Mouse (Mus musculus) thymus, postnatal 0 days (tissue): ENCODE measurements at regions not wholly inside any gene's neighbourhood (a gene's known extent, or its start where the extent isn't known, plus 50 kb on each side); places are given as distances from the start of the nearest gene placed in this dataset.

Experiments
- DNase-seq: peaks from one replicate; pipeline ENCODE4 v3.0.0-alpha.2; 2015; ENCODE audit warnings: low spot score

DNA sequence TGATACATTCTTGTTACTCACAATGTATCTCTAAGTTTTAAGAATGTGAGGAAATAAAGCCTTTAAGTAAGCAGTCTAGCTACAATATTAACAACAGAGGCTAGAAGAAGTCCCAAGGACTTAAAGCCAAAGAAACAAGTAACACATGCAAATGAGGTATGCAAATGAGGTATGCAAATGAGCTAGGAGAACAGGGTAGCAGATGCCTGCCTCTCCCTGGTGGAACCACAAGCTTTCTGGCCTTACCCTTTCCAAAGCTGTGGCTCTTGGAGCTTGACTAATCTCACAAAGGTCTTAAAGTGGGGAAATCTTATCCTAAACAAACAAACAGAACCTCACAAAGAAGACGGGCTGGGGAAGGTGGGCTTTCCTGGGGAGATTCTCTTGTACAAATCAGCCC, 322.1 kb downstream of the Setd4 start:
- no peak for DNase-seq

DNA sequence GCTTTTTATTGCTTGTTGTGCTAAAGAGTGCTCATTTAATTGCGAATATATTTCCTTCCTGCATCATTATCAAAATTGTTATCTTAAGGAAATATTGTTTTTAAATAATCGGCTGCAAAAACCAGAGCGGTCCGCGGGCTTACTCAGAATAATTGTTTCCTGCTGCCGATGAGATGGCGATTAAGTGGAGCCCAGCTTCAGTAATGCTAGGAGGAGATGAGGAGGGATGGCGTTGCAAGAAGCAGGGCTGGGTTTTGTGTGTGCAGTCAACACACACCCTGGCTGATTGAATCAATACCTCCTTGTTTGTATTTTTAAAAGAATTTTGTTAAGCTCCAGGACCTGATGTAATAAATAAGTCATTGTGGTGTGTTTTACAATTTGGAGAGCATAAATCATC, 331.2 kb downstream of the Setd4 start:
- no peak for DNase-seq

DNA sequence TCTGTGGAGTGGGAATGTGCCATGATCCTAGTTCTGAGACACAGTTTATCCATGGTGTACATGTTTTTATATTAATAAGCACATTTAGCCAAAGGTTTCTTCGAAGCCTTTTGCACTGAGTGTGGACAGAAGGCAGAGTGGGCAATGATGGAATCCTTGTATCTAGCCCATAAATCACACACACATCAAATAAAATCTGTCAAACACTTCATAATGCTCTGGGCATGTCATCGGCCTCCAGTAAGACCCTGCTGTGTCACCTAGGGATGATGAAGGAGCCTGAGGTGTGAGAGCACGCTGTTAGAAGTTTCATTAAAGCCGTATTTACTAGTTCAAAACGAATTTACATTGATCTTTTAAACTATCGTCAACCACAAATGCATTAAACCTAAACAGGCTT, 331.7 kb downstream of the Setd4 start:
- DNase-seq = no peak

DNA sequence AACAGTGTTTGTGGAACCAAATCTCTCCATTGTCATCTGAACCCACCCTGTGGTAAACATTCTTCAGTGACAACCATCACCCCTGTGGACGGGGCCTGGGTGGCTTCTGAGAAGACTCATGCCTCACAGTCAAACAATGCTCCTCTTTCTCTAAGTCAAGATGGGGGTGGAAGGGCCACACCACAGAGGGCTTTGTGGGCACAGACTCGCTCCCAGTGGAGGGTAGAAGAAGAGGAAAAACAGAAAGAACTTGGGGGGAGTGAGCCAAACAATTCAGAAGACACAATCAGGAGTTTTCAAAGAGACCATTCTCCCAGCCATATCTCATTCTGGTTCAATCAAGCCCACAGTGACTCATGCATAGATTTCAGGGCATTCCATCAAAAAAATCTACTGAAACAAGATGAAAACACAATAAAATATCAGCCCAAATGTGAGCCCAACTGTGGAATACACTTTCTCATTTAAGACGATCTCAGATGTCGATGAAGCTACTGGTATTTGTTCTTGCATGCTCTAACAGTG, 339.7 kb downstream of the Setd4 start:
- DNase-seq = no peak

DNA sequence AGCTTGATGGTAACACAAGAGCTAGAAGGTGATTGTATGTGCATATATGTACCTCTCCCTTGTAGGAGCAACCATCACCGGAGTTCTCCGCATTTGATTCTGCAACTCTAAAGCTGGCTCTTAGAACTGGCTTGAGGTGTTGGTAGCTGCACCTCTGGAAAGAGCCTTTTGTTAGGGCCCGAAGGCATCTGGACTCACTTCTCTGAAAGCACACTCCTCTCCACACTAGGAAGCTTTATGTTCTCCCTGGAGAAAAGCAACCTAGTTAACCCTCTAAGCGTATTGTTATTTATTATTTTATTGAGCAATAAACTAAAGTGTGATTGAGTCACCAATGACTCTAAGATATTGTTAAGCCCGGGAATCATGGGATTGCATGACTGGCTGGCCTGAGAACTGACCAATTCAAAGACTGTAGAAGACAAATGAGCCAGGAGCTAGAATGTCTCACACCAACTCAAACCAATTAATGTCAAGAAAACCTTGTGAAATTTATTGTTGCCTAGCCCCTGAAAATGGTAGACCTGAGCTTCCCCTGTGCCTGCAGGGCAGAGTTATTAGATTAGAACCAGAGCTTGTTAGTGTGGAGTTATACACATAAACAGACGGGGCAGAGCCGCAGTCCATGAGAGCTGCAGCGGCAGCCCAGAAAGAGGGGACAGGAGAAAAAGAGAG, 340.6 kb downstream of the Setd4 start:
- DNase-seq = no peak

DNA sequence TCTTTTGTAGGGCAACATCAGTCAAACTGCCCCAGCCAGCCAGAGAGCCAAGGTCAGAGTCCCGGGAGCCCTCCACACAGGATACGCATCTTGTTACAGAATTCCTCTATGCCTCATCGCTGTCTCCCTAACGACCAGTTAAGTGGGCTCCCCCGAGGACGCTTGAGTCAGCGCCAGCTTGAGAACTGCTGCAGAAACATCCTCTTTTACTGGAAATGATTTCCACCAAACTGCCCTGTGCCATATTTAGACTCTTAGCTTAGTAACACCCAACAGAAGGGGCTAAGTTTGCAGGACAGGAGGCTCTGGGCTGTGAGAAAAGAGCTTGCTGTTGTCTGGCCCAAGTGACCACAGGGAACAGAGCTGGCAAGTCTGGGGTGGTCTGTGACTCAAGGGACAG, 357.0 kb downstream of the Setd4 start:
- DNase-seq = no peak

DNA sequence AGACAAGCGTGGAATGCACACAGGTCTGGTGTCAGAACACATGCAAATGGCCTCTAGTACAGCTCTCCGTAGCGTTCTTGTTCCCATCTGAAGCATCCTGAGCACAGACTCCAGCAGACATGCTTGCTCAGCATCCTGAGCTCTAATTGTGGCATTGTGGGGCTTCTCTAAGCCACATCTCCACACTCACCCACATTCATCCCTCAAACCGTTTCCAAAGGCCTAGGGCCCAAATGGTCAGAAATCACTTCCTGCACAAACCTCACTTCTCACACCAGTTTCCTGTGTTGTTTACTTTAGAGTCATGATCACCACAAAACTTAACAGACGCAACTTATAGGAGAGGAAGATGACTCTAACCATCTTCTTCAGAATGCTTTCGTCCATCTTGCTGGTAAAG, 358.1 kb downstream of the Setd4 start:
- no peak for DNase-seq

DNA sequence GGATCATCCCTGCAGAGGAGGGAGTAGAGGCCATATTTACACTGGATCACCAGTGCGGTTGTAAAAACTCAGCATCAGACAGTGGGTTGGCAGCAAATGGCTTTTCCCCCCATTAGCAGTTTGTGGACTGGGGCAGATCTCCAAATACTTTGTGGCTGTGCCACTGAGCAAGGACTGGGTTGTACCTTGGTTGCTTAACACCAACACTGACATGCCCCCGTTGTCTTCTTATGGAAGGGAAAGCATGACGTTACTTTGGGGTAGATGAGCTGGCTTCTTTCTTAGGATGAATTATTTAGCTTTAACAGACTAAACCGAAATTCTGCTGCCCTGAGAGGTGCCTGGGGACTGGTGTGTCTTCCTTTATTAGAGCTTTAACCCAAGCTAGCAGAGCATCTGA, 365.0 kb downstream of the Setd4 start:
- DNase-seq = no peak

DNA sequence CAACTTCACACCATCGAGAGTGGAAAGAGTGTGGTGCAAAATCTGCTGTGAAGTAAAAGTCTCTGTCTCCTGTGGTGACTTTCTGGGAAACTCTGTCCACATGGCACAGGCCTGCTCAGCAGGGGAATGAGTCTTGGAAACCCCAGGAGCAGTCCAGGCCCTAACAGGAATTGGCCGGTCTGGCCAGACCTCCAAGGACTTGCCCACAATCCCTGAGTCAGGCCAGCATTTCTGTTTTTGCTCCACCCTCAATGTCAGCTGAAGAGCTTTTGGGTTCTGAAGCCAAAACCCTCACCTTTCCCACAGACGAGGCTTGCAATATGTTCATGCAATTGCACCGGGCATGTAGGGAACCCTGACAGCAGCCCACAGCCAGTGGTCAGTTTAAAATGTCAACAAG, 365.5 kb downstream of the Setd4 start:
- no peak for DNase-seq

DNA sequence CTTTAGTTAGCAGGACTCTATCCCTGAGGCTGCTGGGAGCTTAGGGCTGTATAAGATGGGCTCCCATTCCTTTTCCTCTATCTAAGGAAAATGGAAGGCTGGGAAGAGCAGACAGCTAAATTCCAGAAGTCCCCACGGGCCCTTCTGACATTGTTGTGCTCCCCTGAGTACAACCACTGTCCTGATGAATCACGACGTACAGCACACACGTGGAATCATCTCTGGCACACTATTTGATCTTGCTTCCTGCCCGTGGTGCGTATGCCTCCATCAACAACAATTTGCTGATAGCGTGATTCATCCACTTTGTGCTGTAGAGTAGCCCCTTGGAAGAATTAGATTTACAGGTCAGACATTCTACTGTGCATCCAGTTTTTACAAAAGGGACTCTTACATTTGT, 378.2 kb downstream of the Setd4 start:
- no peak for DNase-seq

DNA sequence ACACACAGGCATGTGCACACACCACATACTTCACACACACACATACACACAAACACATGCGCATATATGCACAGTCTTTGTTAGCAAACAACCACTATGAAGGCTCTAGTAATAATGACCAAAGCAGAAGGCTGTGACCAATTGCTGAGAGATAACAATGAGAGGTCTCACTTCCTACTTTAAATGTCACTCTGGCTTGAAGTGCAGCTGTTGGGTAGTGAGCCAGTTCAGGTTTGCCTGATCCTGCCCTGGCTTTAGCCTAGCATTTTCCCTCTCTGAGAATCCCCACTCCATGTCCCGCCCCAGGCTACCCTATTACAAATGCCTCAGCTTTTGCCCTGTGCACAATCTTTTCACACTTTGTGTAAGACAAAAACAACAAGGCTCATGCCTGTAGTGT, 378.7 kb downstream of the Setd4 start:
- DNase-seq = no peak

DNA sequence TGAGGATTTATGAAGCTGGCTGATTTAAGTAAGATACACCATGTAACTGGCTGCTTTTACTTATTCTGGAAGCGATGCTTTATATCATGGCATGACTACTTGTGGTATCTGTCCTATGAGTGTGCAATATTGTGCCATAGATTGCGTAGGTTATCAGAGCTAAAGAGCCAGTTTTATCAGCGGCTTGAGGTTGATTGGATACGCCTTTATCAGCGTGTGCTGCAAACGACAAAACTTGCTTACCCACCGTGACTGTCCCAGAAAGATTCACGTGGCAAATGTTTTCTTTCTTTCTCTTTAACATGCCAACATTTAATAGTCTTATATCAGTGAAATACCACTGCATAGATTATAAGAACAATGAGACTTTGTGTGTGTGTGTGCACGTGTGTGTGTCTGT, 384.1 kb downstream of the Setd4 start:
- DNase-seq = no peak

DNA sequence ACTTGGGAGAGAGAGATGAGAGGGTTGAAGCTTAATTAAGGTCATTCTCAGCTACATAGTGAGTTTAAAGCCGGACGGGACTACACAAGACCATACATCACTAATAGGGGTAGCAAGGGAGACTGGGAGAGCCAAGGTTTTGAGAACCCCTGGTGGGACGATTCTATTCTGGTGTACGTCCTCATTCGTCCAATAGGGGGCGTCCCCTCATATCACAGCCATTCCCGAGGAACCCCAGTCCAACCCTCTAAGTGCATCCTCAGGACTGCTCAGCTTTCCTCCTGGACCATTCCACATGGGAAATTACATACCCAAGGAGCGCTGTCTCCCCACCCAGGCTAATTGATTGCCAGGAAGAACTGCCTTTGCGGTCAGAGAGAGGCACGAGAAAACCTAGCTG, 385.5 kb downstream of the Setd4 start:
- DNase-seq = peak; percentile 18

DNA sequence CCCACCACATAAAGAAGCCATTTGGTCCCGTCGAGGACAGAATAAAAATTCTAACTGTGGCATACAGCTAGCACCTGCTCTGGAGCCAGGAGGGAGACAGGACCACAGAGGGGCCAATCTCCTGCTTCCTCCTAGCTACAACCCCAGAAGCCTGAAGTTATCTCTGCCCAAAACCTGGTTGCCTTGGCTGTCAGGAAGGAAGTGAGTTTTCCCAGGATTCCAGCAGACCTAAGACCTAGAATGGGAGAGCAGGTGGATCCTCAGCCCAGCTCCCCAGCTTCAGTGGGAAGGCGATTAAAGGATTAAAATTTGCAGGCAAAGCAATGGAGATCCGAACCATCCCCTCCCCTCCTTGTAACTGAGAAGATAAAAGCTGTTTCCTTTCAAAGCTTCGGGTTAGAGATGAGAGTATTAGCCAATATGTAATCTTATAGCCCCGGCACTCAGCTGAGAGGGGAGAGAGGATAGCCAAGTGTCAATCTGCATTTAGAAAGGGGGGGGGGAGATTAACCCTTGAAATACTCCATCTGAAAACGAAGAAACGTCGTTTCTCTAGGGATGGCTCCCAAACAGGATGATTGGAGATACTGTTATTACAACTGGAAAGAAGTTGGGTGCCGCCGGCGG, 386.1 kb downstream of the Setd4 start:
- no peak for DNase-seq

DNA sequence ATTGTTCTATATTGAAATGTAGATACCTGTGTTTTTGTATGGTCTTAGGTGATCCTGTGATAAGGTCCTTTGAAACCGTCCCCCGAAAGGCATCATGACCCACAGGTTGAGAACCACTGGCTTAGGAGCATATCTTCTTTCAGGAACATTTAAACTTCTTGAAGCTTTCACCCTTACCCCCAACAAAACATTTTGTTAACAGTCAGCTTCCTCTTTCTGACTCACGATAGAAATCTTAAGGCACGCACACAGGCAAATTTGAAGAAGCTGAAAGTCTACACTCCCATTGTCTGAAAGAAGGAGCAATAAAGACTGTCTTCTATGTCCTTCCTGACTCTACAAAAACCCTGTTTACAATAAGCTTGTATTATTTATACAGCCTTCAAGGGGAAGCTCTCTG, 388.2 kb downstream of the Setd4 start:
- no peak for DNase-seq

DNA sequence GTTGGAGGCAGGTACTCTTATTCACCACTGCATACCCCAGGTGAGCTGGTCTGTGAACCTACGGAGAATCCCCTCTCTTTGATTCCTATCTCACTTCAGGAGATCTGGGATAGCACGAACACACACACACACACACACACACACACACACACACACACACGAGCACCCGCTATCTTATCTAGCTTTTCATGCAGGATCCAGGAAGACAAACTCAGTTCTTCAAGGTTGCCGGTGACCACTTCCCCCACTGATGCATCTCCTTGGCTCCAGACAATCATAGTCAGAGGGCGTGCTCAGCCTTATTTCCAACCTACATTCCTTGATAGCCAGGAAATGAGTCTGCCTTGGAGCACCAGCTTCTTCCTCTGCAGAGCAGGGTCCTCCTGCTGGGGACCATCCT, 387.7 kb upstream of the Runx1 start:
- DNase-seq = no peak

DNA sequence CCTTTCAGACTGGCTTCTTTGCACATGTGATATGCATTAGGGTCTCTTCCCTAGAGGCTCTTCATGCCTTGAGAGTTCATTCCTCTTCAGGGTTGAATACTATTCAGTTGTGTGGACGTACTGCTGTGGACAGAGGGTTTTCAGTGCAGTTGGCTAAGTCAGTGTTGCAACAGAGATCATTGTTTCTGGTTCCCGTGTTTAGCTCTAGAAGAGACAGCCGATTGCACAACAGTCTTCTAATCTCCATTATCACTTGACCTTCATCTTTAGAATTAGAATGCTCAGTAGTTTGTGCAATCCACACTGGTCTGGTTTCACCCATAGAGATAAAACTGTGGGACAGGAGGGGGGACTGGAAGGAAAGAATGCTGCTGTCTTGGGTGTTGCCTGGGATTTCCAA, 381.7 kb upstream of the Runx1 start:
- DNase-seq = no peak

DNA sequence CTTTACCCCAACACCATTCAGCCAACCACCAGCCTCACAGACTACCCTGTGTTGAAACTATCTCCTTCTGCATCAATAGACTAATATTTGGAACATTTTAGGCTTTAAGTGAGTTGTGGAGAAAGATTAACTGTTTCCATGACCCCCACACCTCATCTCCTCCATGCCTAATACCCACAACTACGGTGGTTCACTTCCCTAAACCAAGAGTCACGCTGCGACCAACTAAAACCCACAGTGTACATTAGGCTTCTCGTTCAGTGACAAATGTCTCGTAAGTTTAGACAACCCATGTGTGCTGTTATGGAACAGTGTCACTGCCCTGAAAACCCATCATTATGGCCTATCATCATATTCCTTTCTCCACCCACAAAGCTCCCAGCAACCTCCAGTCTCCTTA, 381.3 kb upstream of the Runx1 start:
- no peak for DNase-seq

DNA sequence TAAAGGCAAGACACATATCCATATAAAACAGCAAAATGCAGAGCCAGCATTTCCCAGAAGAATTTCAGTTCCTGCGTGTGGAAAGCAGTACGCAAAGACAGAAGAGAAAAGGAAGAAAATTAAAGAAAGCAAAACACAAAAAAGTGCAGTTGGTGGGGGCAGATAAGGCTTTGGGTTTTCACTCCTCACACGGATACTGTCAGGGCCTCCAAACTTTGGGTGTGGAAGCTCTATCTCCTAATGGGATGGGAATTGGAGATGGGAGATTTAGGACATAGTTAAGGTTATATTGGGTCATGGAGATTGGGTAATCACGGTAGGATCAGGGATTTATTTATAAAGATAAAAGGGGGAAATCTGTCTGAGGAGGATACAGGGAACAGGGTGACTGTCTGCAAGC, 380.4 kb upstream of the Runx1 start:
- DNase-seq = no peak

DNA sequence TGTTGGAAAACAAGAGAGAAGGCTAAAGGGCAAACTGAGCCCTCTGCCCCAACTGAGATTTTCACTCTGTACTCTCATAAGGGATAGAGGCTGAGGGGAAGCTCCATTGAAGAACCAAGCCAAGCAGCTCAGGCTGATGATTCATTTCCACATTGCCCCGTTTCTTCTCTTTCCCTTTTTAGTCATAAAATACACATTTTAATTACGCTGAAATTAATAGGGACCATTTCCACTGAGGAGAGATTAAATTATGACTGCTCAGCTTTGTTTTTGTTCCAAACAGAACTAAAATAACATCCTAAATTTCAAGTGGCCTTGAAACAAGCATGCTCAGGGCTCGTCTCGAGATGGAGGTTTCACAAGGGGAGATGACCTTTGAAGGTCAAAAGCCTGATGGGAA, 378.7 kb upstream of the Runx1 start:
- DNase-seq = no peak

DNA sequence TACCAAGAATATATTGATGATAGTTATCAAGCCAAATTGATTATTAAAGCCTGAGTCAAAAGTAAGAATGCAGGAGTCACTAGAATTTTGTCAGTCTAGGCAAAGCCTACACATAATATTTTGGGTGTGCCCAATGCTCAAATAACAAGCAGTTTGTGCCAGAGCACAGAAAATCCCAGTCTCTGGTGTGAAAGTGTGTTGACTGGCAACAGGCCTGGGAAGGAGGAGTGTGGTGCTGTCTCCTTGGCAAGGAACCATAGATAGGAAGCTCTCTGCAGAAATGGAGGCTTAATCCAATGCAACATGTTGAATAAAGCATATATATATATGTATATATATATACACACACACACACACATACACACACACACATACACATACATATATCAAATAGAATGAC, 376.6 kb upstream of the Runx1 start:
- DNase-seq = no peak

DNA sequence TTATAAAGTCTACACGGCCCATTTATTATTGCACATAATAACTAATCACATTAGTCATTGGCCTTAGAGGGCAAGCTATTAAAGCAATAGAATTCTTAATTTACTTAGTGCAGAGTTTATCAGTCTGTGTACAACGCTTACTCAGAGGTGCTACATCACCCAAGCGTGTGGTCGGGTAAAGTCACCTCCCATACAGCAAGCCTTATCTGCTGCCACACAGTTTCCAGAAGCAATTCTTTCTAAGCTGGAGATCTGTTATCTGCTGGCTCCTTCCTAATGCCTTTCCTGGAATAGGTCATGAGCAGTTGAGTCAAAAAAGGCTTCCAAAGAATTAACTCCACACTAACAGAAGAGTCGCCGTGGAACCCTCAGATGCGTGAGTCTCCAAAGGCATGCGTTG, 371.4 kb upstream of the Runx1 start:
- no peak for DNase-seq

DNA sequence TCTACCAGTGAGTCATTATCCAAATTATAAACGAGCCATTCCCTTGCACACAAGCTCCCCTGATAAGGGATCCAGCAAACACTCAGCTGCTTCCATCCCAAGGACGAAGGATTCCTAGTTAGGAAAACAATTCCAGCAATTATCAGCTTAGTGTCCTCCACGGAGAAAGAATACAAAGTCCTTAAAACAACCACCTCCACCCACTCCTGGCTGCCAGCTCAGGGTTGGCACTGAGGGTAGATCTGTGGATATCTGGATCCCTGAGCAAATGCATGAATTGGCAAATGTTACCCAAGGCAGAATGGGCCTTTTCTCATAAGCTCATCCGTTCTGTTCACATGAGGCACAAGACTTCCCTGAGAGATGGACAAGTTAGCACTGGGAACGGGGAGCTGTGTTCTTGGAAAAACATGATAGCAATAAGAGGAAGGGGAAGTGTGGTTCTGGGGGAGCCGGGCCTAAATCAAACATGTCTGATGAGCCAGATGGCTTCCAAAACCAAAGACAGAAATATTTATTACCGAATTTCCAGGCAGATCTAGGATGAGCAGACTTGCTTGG, 368.1 kb upstream of the Runx1 start:
- DNase-seq = no peak
